Mouse (Mus musculus) brain, embryonic 14.5 days (tissue): Measurements from ENCODE around the gene 2210408I21Rik.

ENCODE experiments used
- CTCF ChIP-seq: fragments of 200-500 bp; IDR thresholded peaks from 2 replicates; pipeline ENCODE4 v1.5.1; 2012; ENCODE audit warnings: inconsistent platforms, mild to moderate bottlenecking, moderate library complexity, borderline replicate concordance; ENCODE audit not compliant: insufficient read depth, insufficient read length; ENCODE audit errors: extremely low read depth
- POLR2A ChIP-seq: fragments of 200-500 bp; IDR thresholded peaks from 2 replicates; pipeline ENCODE4 v1.6.1; 2012; ENCODE audit warnings: mild to moderate bottlenecking, inconsistent platforms, borderline replicate concordance; ENCODE audit not compliant: poor library complexity, insufficient read depth, insufficient read length, severe bottlenecking; ENCODE audit errors: extremely low read depth

GRCm38 (mm10) chr13:77295519-77295918 lies 160.2 kb downstream of the 2210408I21Rik start:
- TF ChIP-seq CTCF (no peak), POLR2A (no peak)
